Mouse (Mus musculus) gastrocnemius, postnatal 36 days (tissue): ENCODE results near the gene Olfr224. TPM values are rescaled to one million over a fixed set of nuclear protein-coding genes. Genes with fewer than 3 reads are reported as not detected.
A peak's percentile ranks its signal among the peaks of the same experiment; 100 is the strongest.
"Not testable (repeated sequence)": the region's sequence is repeated elsewhere in the genome, so short reads cannot be mapped to it uniquely, and the experiment has no call there.

Experiments
- DNase-seq, 2 experiments: peaks; one replicate each; pipeline ENCODE4 v3.0.0; 2022
- intact Hi-C: fragments of 180-260 bp; cut with DNase I; formaldehyde crosslinking; loops from one replicate; pipeline ENCODE4 v1.15.1; 2025
- long read RNA-seq, 2 experiments: library from polyadenylated mRNA; stranded (forward); transcript quantifications; one replicate each; pipeline ENCODE4 v2.0.0; 2021
- total RNA-seq, 2 experiments: library from RNA; stranded (reverse); gene quantifications; 2 replicates each; pipeline ENCODE4 v1.2.3; 2021

The Olfr224 gene
- total RNA-seq, result not detected
- long read RNA-seq, experiment 1, result 0 reads
- long read RNA-seq, experiment 2, result 0 reads

DNA sequence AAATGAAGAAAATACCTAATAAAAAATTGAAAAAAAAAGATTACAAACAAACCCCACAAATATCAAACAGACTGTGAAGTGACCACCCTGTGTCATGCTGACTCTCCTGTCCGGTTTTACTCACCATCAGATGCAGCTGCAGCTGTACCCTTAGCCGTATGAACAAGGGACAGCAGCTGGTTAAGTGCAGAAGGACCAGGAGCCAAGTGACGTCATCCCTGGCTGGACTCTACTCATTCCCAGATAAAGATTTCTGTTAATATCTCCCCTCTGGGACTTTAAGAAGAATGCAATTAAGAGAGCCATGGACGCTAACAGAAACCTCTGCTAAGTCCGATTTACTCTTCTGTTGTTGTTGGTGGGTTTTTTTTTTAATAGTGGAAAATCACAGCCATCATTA, at the start of gene Olfr224:
Olfr224 (minus strand) TSS at position 149 of the 400 bp plus-strand sequence.
- intact Hi-C loops, result no loop called here
- DNase-seq, result peak in 1 of 2 experiments; percentile 11

DNA sequence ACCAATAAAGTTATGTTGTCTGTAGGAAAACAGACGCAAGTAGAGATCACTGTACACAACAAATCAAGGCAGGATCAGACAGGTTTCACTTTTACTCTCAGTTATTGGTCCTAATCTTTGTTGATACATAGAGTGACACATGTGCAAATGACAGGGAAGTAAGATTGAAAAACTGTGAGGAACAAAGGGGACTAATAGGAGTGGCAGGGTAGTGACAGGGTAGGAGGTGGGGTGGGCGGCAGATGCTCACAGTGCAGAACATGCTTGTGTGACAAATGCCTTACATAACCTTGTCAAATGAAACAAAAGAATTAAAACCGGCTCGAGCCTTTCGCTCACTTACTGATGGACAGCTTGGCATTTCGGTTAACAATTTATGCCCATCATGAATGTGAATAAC, 48.4 kb upstream of the Olfr224 start:
- intact Hi-C loops, result no loop called here
- no peak for DNase-seq

DNA sequence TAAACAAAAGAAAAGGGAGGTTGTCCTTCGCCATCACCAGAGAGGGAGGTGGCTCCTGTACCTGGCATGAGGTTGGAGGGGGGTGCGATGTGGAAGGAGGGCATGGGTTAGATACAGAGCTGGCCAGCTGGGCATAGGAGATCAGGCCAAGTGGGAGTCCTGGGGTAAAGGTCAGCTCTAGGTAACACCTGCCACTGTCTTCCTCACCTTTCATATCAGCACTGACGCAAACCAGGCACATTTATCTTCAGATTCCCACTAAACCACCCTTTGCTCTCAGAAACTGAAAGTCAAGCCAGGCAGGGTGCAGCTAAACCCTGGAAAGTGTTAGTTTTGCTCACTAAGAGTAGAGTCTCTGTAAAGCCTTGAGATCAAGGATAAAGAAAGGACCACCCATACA, 48.0 kb upstream of the Olfr224 start:
- intact Hi-C loops, result no loop called here
- no peak for DNase-seq

DNA sequence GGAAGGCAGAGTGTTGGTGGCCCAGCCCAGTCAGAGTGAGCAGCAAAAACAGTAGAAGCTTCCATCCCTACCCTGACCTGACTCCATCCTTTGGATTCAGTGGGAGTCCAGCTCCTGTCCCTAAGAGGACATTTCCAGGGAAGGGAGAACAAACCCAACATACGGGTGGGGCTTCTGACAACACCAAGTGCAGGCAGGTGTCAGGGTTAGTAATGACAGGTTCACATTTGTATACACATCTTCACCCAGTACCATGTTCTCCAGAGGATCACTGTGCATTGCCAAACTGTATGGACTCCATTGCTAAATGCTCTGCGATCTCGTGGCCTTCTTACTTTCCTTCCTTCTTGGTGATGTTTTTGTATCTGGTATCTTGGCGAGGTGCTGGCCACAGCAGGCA, 45.6 kb upstream of the Olfr224 start, which contains the start of gene 2210407C18Rik:
2210407C18Rik (minus strand) TSS at position 101 of the 400 bp plus-strand sequence.
- DNase-seq, result no peak
- intact Hi-C loops, result no loop called here

DNA sequence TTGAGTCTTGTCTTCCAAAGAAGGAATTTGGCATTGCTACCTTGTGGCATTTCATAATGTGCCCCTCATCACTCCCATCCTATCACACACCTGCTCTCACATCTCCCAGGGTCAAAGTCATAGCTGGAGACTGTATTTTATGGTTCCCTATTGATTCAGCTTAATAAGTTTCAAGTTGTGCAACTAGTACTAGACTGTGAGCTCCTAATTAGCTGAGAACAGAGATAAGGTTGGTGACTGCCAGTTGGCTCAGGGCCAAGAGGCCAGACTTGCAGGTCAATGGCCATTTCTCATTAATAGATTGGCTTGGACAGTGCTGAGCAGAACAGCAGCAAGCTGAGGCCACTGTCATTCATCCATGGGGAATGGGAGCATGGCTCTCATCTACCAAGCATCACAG, 44.2 kb upstream of the Olfr224 start:
- intact Hi-C loops, result no loop called here
- DNase-seq, result no peak

DNA sequence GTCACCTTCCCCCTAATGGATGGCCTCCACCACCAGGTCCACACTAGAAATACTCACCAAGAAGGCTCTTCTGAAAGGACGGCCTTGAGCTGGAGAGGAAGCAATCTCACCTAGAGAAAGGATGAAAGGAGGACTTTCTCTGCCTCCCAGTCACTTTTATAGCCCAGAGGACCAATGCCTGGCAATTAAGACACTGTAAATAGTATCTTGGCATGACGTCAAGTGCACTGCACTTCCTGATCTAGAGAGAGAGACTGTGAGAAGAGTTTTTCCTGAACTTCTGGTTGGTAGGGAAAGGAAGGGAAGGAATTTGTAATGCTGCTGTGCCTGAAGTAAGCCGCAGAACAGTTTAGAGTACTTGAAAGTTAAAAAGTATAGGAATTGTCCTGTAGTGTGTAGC, 43.0 kb upstream of the Olfr224 start:
- DNase-seq, result no peak
- intact Hi-C loops, result no loop called here

DNA sequence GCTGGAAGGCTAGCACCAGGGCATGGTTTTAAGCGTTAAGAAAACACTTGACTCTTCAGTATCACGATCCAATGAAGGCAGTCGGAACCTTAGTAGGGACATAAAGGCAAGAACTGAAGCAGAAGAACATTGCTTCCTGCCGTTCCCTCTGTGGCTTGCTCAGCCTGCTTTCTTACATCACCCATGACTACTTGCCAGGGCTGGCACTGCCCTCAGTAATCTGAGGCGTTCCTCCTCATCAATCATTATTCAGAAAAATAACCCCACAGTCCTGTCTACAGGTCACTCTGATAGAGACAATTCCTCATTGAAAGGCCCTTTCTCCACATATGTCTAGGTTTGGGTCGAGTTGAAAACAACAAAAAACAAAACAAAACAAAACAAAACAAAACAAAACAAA, 36.7 kb upstream of the Olfr224 start:
- no peak for DNase-seq

DNA sequence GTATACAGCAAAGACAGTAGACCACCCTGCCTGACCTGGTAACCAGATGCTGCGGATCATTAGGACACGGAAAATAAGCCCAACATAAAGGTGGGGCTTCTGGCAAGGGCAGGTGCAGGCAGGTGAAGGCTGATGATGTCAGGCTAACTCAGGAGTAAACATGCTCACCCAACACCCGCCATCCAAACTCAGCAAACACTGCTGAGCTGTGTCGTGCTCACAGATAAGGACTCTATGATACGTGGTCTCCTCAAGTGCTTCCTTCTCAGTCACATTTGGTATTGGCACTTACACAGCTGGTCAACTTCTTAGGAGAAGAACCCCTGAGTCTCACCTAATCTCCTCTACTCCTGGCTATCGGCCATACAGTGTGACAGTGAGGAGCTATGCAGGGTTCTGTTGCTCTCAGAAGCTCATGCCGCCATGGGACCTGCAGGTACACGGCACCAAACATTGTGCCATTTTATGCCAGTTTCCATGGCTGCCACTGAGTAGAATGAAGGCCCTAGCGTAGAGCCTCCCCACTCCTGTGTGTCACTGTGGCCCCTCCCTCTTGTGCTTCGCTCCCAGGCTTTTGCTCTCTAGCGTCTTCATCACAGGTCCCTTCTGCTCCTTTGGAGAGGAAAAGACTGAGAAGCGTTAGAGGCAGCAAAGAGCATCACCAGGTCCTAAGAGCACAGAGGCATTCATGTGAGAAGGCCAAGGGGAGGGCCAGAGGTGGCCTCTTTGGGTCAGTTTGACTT, 36.0 kb upstream of the Olfr224 start:
- no peak for DNase-seq
- intact Hi-C loops, result no loop called here

More for the DNA sequence above, 36.7 kb upstream of the Olfr224 start:
- intact Hi-C loops, result no loop called here

DNA sequence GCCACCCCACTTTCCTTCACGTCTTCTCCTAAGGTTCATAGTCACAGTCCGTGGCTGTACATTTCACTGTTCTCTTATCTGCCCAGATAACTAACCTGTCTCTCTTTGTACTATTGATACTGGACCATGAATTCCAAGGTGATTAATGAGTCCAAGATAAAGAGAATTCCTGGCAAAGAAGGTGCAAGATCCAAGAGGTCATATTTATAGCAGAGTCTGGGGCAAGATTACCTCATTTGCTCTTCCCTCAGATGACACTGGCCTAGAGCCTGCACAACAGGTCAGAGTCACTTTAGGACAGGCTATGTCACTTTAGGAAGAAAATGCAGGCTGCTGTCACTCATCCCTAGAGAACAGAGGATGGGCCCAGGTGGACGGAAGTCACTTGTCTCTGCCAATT, 34.9 kb upstream of the Olfr224 start:
- DNase-seq, result no peak
- intact Hi-C loops, result no loop called here

DNA sequence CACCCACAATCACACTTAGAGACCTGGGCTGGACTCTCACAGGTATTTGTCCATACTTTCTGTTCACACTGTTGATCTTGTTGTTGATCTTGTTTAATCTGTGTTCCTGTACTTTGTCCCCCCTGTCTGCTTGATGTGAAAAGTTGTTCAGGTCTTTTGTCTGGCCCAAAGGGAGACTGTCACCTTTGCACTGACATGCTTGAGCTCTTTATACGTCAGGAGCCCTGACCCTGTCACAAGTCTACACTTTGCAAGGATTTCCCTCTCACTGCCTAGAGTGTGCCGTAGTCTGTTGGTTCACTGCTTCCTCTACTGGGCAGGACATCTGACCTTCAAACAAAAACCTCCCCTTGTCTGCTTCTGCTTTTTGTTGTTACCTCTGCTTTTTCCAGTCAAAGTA, 34.3 kb upstream of the Olfr224 start:
- intact Hi-C loops, result no loop called here
- DNase-seq, result no peak

DNA sequence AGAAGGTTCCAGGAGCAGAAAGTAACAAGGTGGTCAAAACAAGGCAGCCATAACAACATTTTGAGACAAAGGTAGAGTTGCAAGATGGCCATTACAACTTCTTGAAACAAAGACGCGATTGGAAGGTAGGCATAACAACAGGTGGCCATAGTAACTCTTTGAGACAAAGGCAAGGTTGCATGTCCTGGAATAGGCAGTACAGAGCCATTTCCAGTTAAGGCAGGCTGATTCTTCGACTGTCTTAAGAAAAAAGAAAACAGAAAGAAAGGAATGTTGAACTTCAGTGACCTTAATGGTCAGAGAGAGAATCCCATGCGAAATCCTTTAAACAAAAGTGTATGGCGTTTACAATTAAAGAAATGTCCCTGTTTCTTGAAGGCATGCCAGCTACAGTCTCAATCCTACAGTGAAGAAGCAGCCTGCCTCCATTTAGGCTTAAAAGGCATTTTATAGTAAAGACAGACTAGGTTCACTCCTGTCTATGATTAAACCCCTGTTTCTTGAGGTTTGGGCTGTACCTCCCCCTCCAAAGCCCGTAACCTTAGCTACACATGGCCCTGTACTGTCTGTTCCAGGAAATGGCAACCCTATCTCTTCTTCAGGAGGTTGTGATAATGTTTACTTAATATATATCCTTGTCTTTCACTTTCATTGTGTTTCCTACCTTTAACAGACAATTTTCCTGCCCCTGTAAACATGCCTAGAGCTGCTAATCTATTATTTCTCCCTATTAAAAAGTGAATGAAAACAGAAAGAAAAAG, 32.6 kb upstream of the Olfr224 start:
- intact Hi-C loops, result no loop called here
- no peak for DNase-seq

DNA sequence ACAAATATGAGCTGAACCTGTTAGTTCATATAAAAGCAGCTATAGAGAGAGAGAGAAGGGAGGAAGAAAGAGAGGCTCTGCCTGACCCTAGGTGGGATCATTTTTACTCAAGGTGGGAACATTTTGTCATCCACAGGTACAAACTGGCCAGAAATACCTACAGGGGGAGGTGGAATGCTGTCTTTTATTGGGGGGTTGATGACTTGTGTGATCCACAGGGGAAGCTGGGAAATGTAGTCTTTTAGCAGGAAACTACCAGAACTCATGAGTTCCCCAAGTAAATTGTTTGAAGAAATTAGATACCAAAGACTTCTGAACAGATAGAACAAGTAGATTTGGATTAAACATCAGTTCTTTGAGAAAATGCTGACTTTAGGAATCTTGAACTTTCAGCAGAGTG, 31.7 kb upstream of the Olfr224 start:
- DNase-seq, result no peak
- intact Hi-C loops, result no loop called here

DNA sequence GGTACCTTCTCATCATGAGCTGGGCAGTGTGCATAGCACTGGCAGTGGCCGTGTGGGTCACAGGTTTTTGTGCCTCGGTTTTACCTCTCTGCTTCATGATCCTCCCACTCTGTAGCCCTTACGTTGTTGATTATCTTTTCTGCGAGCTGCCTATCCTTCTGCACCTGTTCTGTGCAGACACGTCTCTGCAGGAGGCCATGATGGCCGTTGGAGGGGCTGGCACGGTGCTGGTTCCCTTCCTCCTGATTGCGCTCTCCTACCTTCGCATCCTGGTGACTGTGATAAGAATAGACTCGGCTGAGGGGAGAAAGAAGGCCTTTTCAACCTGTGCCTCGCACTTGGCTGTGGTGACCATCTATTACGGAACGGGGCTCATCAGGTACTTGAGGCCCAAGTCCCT, 27.5 kb upstream of the Olfr224 start:
- intact Hi-C loops, result no loop called here
- DNase-seq, result no peak

DNA sequence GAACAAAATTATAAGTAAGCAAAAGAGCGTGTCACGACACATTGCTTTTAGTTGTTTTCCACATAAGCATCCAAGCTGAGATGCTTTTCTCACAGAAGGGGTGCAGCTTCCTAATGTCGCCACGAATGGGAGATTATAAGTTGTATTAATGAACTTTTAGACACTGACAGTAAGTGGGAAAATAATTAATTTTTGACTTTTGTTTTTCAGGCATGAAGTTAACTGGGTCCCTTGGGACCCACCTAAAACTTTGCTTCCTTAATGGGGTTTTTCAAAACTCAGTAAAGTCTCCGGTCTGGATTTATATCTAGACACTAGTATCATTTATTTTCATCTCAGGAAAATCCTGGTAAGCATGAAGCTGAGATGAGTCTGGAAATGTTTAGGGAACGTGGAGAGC, 24.5 kb upstream of the Olfr224 start, which contains the start of gene Olfr324:
Olfr324 (plus strand) TSS at position 301 of the 400 bp plus-strand sequence.
- no peak for DNase-seq
- intact Hi-C loops, result no loop called here

DNA sequence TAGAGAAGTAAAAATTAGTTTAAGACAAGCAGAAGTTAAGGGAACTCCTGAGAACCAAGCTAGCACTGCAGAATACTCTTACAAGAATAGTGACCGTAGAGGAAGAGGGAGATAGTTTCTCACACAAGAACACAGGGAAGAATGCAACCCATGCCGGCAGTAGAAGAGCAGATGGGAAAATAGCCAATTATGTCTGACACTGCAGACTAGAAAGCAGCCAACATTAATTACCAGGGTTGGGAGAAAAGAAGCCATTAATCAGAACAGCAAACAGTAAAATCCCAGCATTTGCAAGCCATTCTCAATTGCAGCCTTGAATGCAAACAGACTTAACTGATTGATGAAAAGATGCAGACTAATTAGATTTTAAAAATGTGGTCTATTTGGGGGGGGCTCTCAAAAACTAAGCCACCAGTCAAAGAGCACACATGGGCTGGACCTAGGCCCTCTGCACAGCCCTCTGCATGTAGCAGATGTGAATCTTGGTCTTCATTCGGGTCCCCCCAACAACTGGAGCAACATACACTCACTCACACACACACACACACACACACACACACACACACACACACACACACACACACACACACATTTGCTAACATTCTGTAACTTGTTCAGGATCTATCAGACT, 18.4 kb upstream of the Olfr224 start:
- DNase-seq, result no peak
- intact Hi-C loops, result no loop called here

DNA sequence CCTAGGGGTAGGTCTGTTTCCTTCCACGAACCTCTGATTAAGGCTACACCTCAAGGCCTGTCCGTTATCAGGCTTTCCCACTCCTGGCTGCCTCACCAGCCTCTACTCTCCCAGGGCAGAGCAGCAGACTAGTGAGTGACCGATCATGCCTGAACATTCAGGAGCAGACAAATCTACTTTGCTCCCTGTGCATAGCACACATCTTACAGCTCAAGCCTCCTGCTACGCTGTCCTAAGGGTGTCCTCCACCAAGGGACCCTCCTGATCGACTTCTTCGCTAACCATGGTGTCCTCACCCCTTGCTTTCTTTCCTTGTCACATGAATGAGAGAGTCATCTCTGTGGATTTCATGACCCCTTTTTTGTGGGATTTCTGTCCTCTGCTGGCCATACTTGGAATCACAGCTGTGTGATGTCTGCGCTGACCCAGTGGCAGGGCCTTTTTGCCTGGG, 17.6 kb upstream of the Olfr224 start:
- intact Hi-C loops, result loop anchor here (2.0 kb wide), 1 partner anchor 185 kb away; no protein-coding TSS in a partner anchor
- DNase-seq, result peak; percentile 8 to 28

DNA sequence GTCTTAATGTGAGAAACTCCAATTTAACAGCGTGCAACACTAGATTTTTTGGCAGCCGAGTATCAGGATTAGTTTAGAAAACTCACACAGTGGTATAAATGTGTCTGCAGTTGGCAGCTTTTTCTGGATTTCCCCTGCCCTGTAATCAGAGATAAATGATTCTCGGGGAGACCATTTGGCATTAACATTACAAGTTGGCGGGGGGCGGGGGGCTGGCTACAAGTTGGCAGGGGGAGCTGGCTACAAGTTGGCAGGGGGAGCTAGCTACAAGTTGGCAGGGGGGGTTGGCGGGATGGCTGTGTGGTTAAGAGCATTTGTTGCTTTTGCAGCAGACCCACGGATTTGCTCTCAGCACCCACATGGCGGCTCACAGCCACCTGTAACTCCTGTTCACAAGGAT, 8.3 kb upstream of the Olfr224 start:
- DNase-seq, result no peak
- intact Hi-C loops, result no loop called here

DNA sequence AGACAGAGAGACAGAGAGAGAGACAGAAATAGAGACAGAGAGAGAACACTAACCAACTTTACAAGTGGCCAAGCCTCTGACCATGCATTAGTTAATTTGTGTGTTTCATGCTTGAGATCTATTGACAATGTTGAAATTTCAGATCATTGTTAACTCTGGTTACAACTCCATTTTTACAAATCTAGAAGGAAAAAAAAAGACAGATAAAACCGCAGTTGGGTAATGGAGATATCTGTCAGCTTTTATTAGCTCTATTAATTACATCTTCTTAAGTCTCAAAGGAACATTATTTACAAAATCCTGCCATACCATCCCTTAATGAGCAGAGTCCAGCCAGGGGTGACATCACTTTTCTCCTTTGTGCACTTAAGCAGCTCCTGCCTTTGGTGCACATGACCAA, 7.1 kb upstream of the Olfr224 start, which contains the start of gene Olfr325:
Olfr325 (plus strand) TSS at position 301 of the 400 bp plus-strand sequence.
- intact Hi-C loops, result no loop called here

DNA sequence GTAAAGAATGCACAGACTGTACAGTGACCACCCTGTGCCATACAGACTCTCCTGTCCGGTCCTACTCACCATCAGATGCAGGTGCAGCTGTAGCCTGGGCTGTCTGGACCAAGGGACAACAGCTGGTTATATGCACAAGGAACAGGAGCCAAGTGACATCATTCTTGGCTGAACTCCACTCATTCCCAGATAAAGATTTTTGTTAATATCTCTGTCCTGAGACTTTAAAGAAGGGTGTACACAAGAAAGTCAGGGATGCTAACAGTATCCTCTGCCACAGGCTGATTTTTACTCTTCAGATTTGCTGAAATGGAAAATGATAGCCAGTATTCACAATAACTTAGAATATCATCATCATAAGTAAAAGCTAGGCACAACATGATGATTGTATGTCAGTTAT, 14.8 kb downstream of the Olfr224 start, which contains the start of gene Olfr328:
Olfr328 (minus strand) TSS at position 101 of the 400 bp plus-strand sequence.
- intact Hi-C loops, result no loop called here
- DNase-seq, result peak in 1 of 2 experiments; percentile 5

More for the DNA sequence above, 7.1 kb upstream of the Olfr224 start, which contains the start of gene Olfr325:
- no peak for DNase-seq

DNA sequence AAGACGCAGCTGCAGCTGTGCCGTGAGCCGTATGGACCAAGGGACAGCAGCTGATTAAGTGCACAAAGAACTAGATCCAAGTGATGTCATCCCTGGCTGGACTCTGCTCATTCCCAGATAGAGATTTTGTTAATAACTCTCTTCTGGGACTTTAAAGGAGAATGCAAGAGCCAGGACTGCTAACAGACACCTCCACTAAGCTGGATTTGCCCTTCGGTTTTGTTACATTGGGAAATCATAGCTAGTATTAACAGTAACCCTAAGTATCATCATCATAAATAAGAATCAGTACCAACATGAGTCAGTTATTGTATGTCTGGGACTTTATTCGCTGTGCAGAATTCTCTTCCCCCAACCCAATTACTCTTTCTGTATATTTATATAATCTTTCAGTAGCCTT, 24.0 kb downstream of the Olfr224 start, which contains the start of gene Olfr329-ps:
Olfr329-ps (minus strand) TSS at position 101 of the 400 bp plus-strand sequence.
- intact Hi-C loops, result no loop called here
- no peak for DNase-seq

DNA sequence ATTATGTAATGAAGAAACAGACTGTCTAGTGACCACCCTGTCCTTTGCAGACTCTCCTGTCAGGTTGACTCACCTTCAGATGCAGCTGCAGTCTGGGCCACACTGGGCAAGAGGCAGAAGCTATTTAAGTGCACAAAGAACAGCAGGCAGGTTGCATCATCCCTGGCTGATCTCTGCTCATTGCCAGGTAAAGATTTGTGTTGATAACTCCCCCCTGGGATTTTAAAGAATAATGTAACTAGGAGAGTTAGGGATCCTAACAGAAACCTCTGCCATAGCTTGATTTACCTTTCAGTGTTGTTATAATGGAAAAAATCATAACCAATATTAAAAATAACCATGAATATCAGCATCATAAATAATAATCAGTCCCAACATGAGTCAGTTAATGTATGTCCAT, 35.6 kb downstream of the Olfr224 start, which contains the start of gene Olfr330:
Olfr330 (minus strand) TSS at position 101 of the 400 bp plus-strand sequence.
- intact Hi-C loops, DNase-seq: not testable (repeated sequence)
